28 mouse cellular contexts compared by ENCODE assay signal in genomic region chr1:190769748-190770147, GRCm38 (mm10).
DNase-seq lines count a peak whose midpoint lies in the region; ATAC-seq and TF ChIP-seq lines count a peak whose summit lies in the region.
"Had no signal": no experiment of that assay in that cellular context is flagged by ENCODE, and none has a peak within 500 bp of the region (broad histone marks: within the 10 kb centered on the region; RNA-seq: fewer than 3 reads in every experiment).

No protein-coding gene starts in this region.

- TF ChIP-seq EP300 in lung, postnatal 0 days (IDR thresholded peaks at IDR 0.05): no peak

- WGBS in forebrain, embryonic 14.5 days: 78% methylated on average over 7 of the region's 7 CpGs
- 86% methylated on average over 7 of the region's 7 CpGs for WGBS in forebrain, embryonic 12.5 days
- 82% methylated on average over 7 of the region's 7 CpGs for WGBS in kidney, embryonic 14.5 days
- 78% methylated on average over 7 of the region's 7 CpGs for WGBS in lung, postnatal 0 days

- H3K27me3 ChIP-seq in forebrain, embryonic 14.5 days (replicated peaks; ENCODE audit: control insufficient read depth, insufficient read depth, low read length): no peaks in the 10 kb centered on the region
- no peaks in the 10 kb centered on the region for H3K27me3 ChIP-seq in forebrain, embryonic 12.5 days
- no peaks in the 10 kb centered on the region for H3K27me3 ChIP-seq in kidney, embryonic 14.5 days (ENCODE audit: control insufficient read depth, insufficient read depth, low read length)
- H3K27me3 ChIP-seq in lung, postnatal 0 days (replicated peaks; ENCODE audit: insufficient read depth, low read length): no peaks in the 10 kb centered on the region
- H3K27me3 ChIP-seq: embryonic facial prominence, embryonic 13.5 days; forebrain, embryonic 15.5 days; megakaryocyte, embryonic 14.5 days; midbrain, embryonic 13.5 days; neural tube, embryonic 12.5 days; stomach, embryonic 15.5 days had no signal

- DNase-seq in forebrain, embryonic 14.5 days (ENCODE audit: low spot score): no peak
- peak; percentile 11 to 19 for DNase-seq in kidney, postnatal 4 days
- no peak for DNase-seq in lung, postnatal 0 days (ENCODE audit: low spot score)
- no peak for DNase-seq in lung, adult 18-20 months
- DNase-seq in right cerebral cortex, postnatal 14 days: no peak
- DNase-seq: adrenal gland, postnatal 36 days; cerebellum, adult 11-12 months; cerebellum, postnatal 25 days; embryo, embryonic 11 days; gastrocnemius, postnatal 10 days; heart, postnatal 10 days; kidney, adult 18-20 months; kidney, postnatal 10 days; retina, postnatal 1 day; right cerebral cortex, postnatal 4 days; thymus, adult 18-20 months; thymus, postnatal 36 days had no signal

- no peaks in the 10 kb centered on the region for H3K4me1 ChIP-seq in forebrain, embryonic 14.5 days (ENCODE audit: control insufficient read depth, insufficient read depth, low read length)
- H3K4me1 ChIP-seq in forebrain, embryonic 12.5 days: no peaks in the 10 kb centered on the region
- no peaks in the 10 kb centered on the region for H3K4me1 ChIP-seq in kidney, embryonic 14.5 days (ENCODE audit: control insufficient read depth, insufficient read depth, low read length)
- H3K4me1 ChIP-seq in lung, postnatal 0 days (ENCODE audit: insufficient read depth, low read depth, low read length): no peaks in the 10 kb centered on the region
- H3K4me1 ChIP-seq: forebrain, embryonic 15.5 days; hindbrain, embryonic 10.5 days; megakaryocyte, embryonic 14.5 days; midbrain, embryonic 13.5 days; neural tube, embryonic 12.5 days; stomach, embryonic 15.5 days had no signal

- H3K9me3 ChIP-seq in forebrain, embryonic 14.5 days (replicated peaks; ENCODE audit: control insufficient read depth, low read length): no peaks in the 10 kb centered on the region; the same call in 1 of the 2 replicates
- 0 out of 2 replicates have a peak, but pooled peaks cover 6% of the 10 kb centered on the region for H3K9me3 ChIP-seq in forebrain, embryonic 12.5 days
- H3K9me3 ChIP-seq in kidney, embryonic 14.5 days (ENCODE audit: control insufficient read depth, low read length): peaks cover 3% of the 10 kb centered on the region; the same call in 1 of the 2 replicates
- H3K9me3 ChIP-seq in lung, postnatal 0 days (ENCODE audit: low read length): no peaks in the 10 kb centered on the region; the same call in 1 of the 2 replicates
- H3K9me3 ChIP-seq: forebrain, embryonic 15.5 days; midbrain, embryonic 13.5 days; neural tube, embryonic 12.5 days; stomach, embryonic 15.5 days had no signal

- no peak overlapping the region for H3K9ac ChIP-seq in forebrain, embryonic 14.5 days (ENCODE audit: low read length)
- H3K9ac ChIP-seq in forebrain, embryonic 12.5 days: no peak overlapping the region
- H3K9ac ChIP-seq in kidney, embryonic 14.5 days (ENCODE audit: low read depth, low read length): no peak overlapping the region
- no peak overlapping the region for H3K9ac ChIP-seq in lung, postnatal 0 days (replicated peaks; ENCODE audit: low read depth)
- H3K9ac ChIP-seq: embryonic facial prominence, embryonic 13.5 days; forebrain, embryonic 15.5 days; midbrain, embryonic 13.5 days; neural tube, embryonic 12.5 days; stomach, embryonic 15.5 days had no signal

- peaks cover 7% of the 10 kb centered on the region; the same call in 1 of the 2 replicates for H3K36me3 ChIP-seq in forebrain, embryonic 14.5 days (ENCODE audit: control insufficient read depth, insufficient read depth, low read length)
- H3K36me3 ChIP-seq in forebrain, embryonic 12.5 days (replicated peaks): peaks cover 7% of the 10 kb centered on the region
- H3K36me3 ChIP-seq in kidney, embryonic 14.5 days (ENCODE audit: control insufficient read depth, insufficient read depth, low read length): no peaks in the 10 kb centered on the region
- no peaks in the 10 kb centered on the region for H3K36me3 ChIP-seq in lung, postnatal 0 days (ENCODE audit: insufficient read depth, low read length)
- H3K36me3 ChIP-seq: forebrain, embryonic 15.5 days had no signal

- no peak overlapping the region for H3K4me2 ChIP-seq in forebrain, embryonic 14.5 days (ENCODE audit: low read length)
- no peak overlapping the region for H3K4me2 ChIP-seq in forebrain, embryonic 12.5 days
- H3K4me2 ChIP-seq in kidney, embryonic 14.5 days (replicated peaks; ENCODE audit: low read depth, low read length): no peak overlapping the region
- H3K4me2 ChIP-seq in lung, postnatal 0 days (replicated peaks; ENCODE audit: low read depth, low read length): no peak overlapping the region
- H3K4me2 ChIP-seq: embryonic facial prominence, embryonic 13.5 days; forebrain, embryonic 15.5 days; heart, embryonic 11.5 days; midbrain, embryonic 13.5 days; neural tube, embryonic 12.5 days; stomach, embryonic 15.5 days had no signal

- 0 out of 2 replicates have a peak, but pooled peaks have one; percentile 26 for ATAC-seq in forebrain, embryonic 14.5 days
- ATAC-seq in forebrain, embryonic 12.5 days (ENCODE audit: low FRiP score): no peak
- no peak for ATAC-seq in kidney, embryonic 14.5 days (ENCODE audit: low FRiP score, low TSS enrichment)
- no peak for ATAC-seq in lung, postnatal 0 days
- ATAC-seq: forebrain, embryonic 15.5 days; midbrain, embryonic 13.5 days had no signal

- H3K27ac ChIP-seq in forebrain, embryonic 14.5 days (ENCODE audit: low read depth, low read length): no peak overlapping the region
- H3K27ac ChIP-seq in forebrain, embryonic 12.5 days: no peak overlapping the region
- no peak overlapping the region for H3K27ac ChIP-seq in kidney, embryonic 14.5 days (ENCODE audit: low read depth, low read length)
- H3K27ac ChIP-seq in lung, postnatal 0 days (ENCODE audit: low read length): no peak overlapping the region
- H3K27ac ChIP-seq: embryonic facial prominence, embryonic 13.5 days; forebrain, embryonic 15.5 days; hindbrain, embryonic 10.5 days; midbrain, embryonic 13.5 days; neural tube, embryonic 12.5 days; stomach, embryonic 15.5 days had no signal

- H3K4me3 ChIP-seq in forebrain, embryonic 14.5 days (ENCODE audit: low read depth, low read length): no peak overlapping the region
- no peak overlapping the region for H3K4me3 ChIP-seq in forebrain, embryonic 12.5 days (replicated peaks)
- no peak overlapping the region for H3K4me3 ChIP-seq in kidney, embryonic 14.5 days (ENCODE audit: low read length)
- H3K4me3 ChIP-seq in lung, postnatal 0 days (ENCODE audit: low read depth, low read length): no peak overlapping the region
- H3K4me3 ChIP-seq: embryonic facial prominence, embryonic 13.5 days; erythroblast, embryonic 14.5 days; forebrain, embryonic 15.5 days; hindbrain, embryonic 10.5 days; megakaryocyte, embryonic 14.5 days; midbrain, embryonic 13.5 days; neural tube, embryonic 12.5 days; stomach, embryonic 15.5 days had no signal

- TF ChIP-seq CTCF in lung, postnatal 0 days (IDR thresholded peaks at IDR 0.05): peak; percentile 26

Comparison
In these comparisons a context has a peak if more than half of its experiments do, and no peak if none do; other contexts are left out.
1. DNase-seq: peak in kidney, postnatal 4 days (2 of 2); none in forebrain, embryonic 14.5 days (single experiment), lung, postnatal 0 days (single experiment), lung, adult 18-20 months (0 of 2) and right cerebral cortex, postnatal 14 days (single experiment).